Mouse (Mus musculus) cerebellum, adult 2 months (tissue): Measurements from ENCODE around the gene Zfp579.

Experiments
- CTCF ChIP-seq: fragments of 200-500 bp; IDR thresholded peaks from 2 replicates; pipeline ENCODE4 v1.5.1; 2011; ENCODE audit warnings: low read depth, mild to moderate bottlenecking, control low read depth, low read length, moderate library complexity, borderline replicate concordance; ENCODE audit not compliant: insufficient read depth
- POLR2A ChIP-seq: fragments of 200-500 bp; IDR thresholded peaks from 2 replicates; pipeline ENCODE4 v1.6.1; 2011; ENCODE audit warnings: low read length, control low read depth, borderline replicate concordance; ENCODE audit not compliant: insufficient read depth

DNA sequence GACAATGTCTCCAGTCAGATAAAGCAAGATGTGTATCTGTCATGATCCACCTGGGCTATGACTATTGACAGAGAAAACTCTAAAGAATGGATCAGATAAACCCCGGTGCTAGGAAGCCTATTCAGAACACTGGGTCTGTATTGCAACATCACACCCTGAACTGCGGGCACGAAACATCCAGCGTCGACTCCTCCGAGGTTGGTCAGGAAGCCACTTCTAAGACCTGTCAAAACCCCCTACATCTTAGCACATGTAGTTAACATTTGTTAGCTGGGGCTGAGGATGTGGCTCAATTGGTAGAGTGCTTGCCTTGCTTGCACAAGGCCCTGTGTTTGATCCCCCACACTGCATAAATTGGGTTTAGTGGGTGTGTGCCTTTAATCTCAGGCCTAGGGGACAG, 47.6 kb downstream of the Zfp579 start:
- no peak for TF ChIP-seq CTCF
- TF ChIP-seq POLR2A, result no peak
